Mouse (Mus musculus): ENCODE results near the gene Gm10320.

DNA sequence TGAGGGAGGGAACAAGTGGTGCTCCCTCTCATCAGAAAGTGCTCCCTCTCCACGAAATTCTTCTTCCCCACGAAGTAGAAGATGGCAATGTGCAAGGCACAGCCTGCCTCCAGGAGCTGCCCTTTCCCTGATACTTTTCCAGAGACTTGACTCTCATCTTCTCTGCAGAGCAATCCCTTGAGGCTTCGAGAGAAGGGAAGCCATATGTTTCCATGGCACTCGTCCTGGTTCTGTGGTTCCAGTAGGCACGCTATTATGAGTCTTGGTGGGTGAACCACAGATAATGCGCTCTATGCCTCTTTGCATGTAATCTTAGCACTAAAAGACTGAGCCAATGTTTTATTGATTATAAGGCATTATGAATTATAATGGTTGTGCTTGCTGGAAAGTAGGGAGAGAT lies 44.1 kb downstream of the Gm10320 start:
- TF ChIP-seq CTCF (IDR thresholded peaks at IDR 0.05), result no peak
- no peak for TF ChIP-seq EP300 (IDR thresholded peaks at IDR 0.05)
